Mouse (Mus musculus) liver, postnatal 0 days (tissue): ENCODE measurements at regions not wholly inside any gene's neighbourhood (a gene's known extent, or its start where the extent isn't known, plus 50 kb on each side); places are given as distances from the start of the nearest gene placed in this dataset.

Experiments used
- CTCF ChIP-seq: sonication (generic); IDR thresholded peaks from 2 replicates; pipeline ENCODE4 v1.5.1; 2016; ENCODE audit warnings: antibody characterized with exemption, low read depth
- EP300 ChIP-seq: IDR thresholded peaks from 2 replicates; pipeline ENCODE4 v1.6.1; 2016; ENCODE audit warnings: antibody characterized with exemption, low read depth, mild to moderate bottlenecking

DNA sequence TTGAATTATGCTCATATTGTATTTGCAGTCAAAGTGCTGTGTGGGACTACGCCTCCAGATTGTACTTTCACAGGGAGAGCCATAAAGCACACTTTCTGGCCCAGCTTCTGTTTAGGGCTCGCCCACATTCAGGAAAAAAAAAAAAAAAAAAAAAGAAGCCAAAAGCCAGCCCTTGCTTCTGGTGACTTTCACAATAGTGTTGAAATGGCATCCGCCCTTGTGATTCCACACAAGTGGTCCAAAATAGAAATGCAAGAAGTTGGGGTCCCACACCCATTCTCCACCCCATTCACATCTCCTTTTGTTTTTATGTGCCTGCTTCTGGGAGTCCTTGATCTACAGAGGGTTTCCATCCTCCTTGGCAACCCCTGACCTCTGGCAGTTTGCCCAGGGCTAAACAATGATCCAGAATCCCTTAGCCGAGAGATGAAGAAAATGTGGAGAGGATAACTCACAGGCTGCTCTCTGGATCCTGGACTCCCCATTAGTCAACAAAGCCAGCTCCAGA, 144.3 kb upstream of the Lyplal1 start:
- no peak for TF ChIP-seq EP300
- TF ChIP-seq CTCF, result no peak
